Mouse (Mus musculus) small intestine, adult 2 months (tissue): ENCODE measurements around the gene Hoxb3.

Experiments
- CTCF ChIP-seq: fragments of 200-500 bp; IDR thresholded peaks from 2 replicates; pipeline ENCODE4 v1.5.1; 2012; ENCODE audit warnings: low read depth, mild to moderate bottlenecking, control low read depth, inconsistent platforms, low read length, moderate library complexity, mixed read lengths; ENCODE audit not compliant: insufficient replicate concordance, insufficient read length; ENCODE audit errors: extremely low read depth
- POLR2A ChIP-seq: fragments of 200-500 bp; IDR thresholded peaks from 2 replicates; pipeline ENCODE4 v1.6.1; 2012; ENCODE audit warnings: low read depth, mild to moderate bottlenecking, control low read depth, inconsistent platforms, low read length, moderate library complexity

- TF ChIP-seq CTCF (no peak), POLR2A (no peak)
Measured at GRCm38 (mm10) chr11:96345893-96346806, 23.0 kb downstream of the Hoxb3 start.
